In genomic region chr13:51616417-51617044, GRCm38 (mm10) we compare ENCODE assay signal across 8 mouse cellular contexts. TPM values are rescaled to one million over a fixed set of nuclear protein-coding genes. Genes with fewer than 3 reads are reported as not detected.
DNase-seq lines count a peak whose midpoint lies in the region; ATAC-seq and TF ChIP-seq lines count a peak whose summit lies in the region.

No protein-coding gene starts in this region.

- no peak for DNase-seq in midbrain, embryonic 11.5 days (ENCODE audit: low spot score, missing footprints)
- no peak for DNase-seq in midbrain, embryonic 10.5 days (ENCODE audit: low spot score)
- DNase-seq in frontal cortex, postnatal 36 days (ENCODE audit: low spot score in 2 of 2): peak; percentile 82 to 84
- DNase-seq in left cerebral cortex, postnatal 14 days (ENCODE audit: low spot score in 2 of 2): peak; percentile 78 to 84
- DNase-seq in stomach, postnatal 0 days (ENCODE audit: low spot score): peak; percentile 28
- no peak for DNase-seq in ovary, adult 18-20 months (ENCODE audit: low spot score)
- no peak for DNase-seq in heart, postnatal 14 days
- no peak for DNase-seq in lung, postnatal 0 days (ENCODE audit: low spot score)

- no peaks in the 10 kb centered on the region for H3K27me3 ChIP-seq in midbrain, embryonic 11.5 days (ENCODE audit: control insufficient read depth, insufficient read depth, low read length)
- no peaks in the 10 kb centered on the region for H3K27me3 ChIP-seq in midbrain, embryonic 10.5 days (ENCODE audit: low read depth, poor library complexity, severe bottlenecking)
- no peaks in the 10 kb centered on the region for H3K27me3 ChIP-seq in stomach, postnatal 0 days (ENCODE audit: control insufficient read depth, insufficient read depth, low read length)
- no peaks in the 10 kb centered on the region for H3K27me3 ChIP-seq in lung, postnatal 0 days (replicated peaks; ENCODE audit: insufficient read depth, low read length)

- peaks cover 4% of the 10 kb centered on the region; the same call in 1 of the 2 replicates for H3K4me1 ChIP-seq in midbrain, embryonic 11.5 days (ENCODE audit: control insufficient read depth, insufficient read depth, low read length)
- peaks cover 30% of the 10 kb centered on the region for H3K4me1 ChIP-seq in midbrain, embryonic 10.5 days
- no peaks in the 10 kb centered on the region for H3K4me1 ChIP-seq in stomach, postnatal 0 days (replicated peaks; ENCODE audit: control insufficient read depth, insufficient read depth)
- no peaks in the 10 kb centered on the region for H3K4me1 ChIP-seq in lung, postnatal 0 days (ENCODE audit: insufficient read depth, low read depth, low read length)

- no peak for TF ChIP-seq EP300 in stomach, postnatal 0 days (optimal IDR thresholded peaks at IDR 0.05)
- no peak for TF ChIP-seq EP300 in lung, postnatal 0 days (IDR thresholded peaks at IDR 0.05)

- H3K4me3 ChIP-seq in midbrain, embryonic 11.5 days (ENCODE audit: low read depth, low read length): no peak overlapping the region
- H3K4me3 ChIP-seq in midbrain, embryonic 10.5 days: no peak overlapping the region
- no peak overlapping the region for H3K4me3 ChIP-seq in stomach, postnatal 0 days (ENCODE audit: low read depth, low read length)
- no peak overlapping the region for H3K4me3 ChIP-seq in lung, postnatal 0 days (ENCODE audit: low read depth, low read length)

- H3K4me2 ChIP-seq in midbrain, embryonic 11.5 days: no peak overlapping the region
- H3K4me2 ChIP-seq in stomach, postnatal 0 days (replicated peaks; ENCODE audit: low read depth): no peak overlapping the region
- H3K4me2 ChIP-seq in lung, postnatal 0 days (replicated peaks; ENCODE audit: low read depth, low read length): no peak overlapping the region

- H3K9me3 ChIP-seq in midbrain, embryonic 11.5 days (ENCODE audit: control insufficient read depth, low read length): no peaks in the 10 kb centered on the region
- no peaks in the 10 kb centered on the region for H3K9me3 ChIP-seq in midbrain, embryonic 10.5 days (replicated peaks)
- H3K9me3 ChIP-seq in stomach, postnatal 0 days (ENCODE audit: control insufficient read depth, low read length): no peaks in the 10 kb centered on the region
- no peaks in the 10 kb centered on the region for H3K9me3 ChIP-seq in lung, postnatal 0 days (ENCODE audit: low read length)

- H3K9ac ChIP-seq in midbrain, embryonic 11.5 days (ENCODE audit: low read length): no peak overlapping the region
- no peak overlapping the region for H3K9ac ChIP-seq in stomach, postnatal 0 days (ENCODE audit: low read length)
- no peak overlapping the region for H3K9ac ChIP-seq in lung, postnatal 0 days (replicated peaks; ENCODE audit: low read depth)

- no peaks in the 10 kb centered on the region for H3K36me3 ChIP-seq in midbrain, embryonic 11.5 days (ENCODE audit: control insufficient read depth, insufficient read depth, low read length)
- H3K36me3 ChIP-seq in midbrain, embryonic 10.5 days: no peaks in the 10 kb centered on the region
- H3K36me3 ChIP-seq in stomach, postnatal 0 days (ENCODE audit: control insufficient read depth, insufficient read depth, low read length): no peaks in the 10 kb centered on the region
- H3K36me3 ChIP-seq in lung, postnatal 0 days (ENCODE audit: insufficient read depth, low read length): no peaks in the 10 kb centered on the region

- no peak for TF ChIP-seq CTCF in stomach, postnatal 0 days (IDR thresholded peaks at IDR 0.05; ENCODE audit: low read depth)
- no peak for TF ChIP-seq CTCF in lung, postnatal 0 days (IDR thresholded peaks at IDR 0.05)

- WGBS in midbrain, embryonic 11.5 days: 16% methylated on average over 12 of the region's 12 CpGs
- WGBS in midbrain, embryonic 10.5 days: 13% methylated on average over 12 of the region's 12 CpGs
- 17% methylated on average over 12 of the region's 12 CpGs for WGBS in stomach, postnatal 0 days
- 24% methylated on average over 12 of the region's 12 CpGs for WGBS in lung, postnatal 0 days

- peak; percentile 30; the same call in 1 of the 2 replicates for ATAC-seq in midbrain, embryonic 11.5 days (ENCODE audit: low FRiP score)
- no peak for ATAC-seq in stomach, postnatal 0 days (ENCODE audit: low FRiP score, low TSS enrichment)
- no peak for ATAC-seq in lung, postnatal 0 days

- intact Hi-C loops in left cerebral cortex, postnatal 14 days (cut with DNase I): loop anchor here (5.0 to 10.0 kb wide), 2 partner anchors 194 to 422 kb away; no protein-coding TSS in a partner anchor
- intact Hi-C loops in heart, postnatal 14 days (cut with DNase I): loop anchor here (5.0 kb wide), 3 partner anchors 49 to 424 kb away; partner anchors contain the start of gene Shc3

- H3K27ac ChIP-seq in midbrain, embryonic 11.5 days (ENCODE audit: low read depth, low read length): no peak overlapping the region
- H3K27ac ChIP-seq in midbrain, embryonic 10.5 days (replicated peaks): no peak overlapping the region
- no peak overlapping the region for H3K27ac ChIP-seq in stomach, postnatal 0 days (replicated peaks)
- H3K27ac ChIP-seq in lung, postnatal 0 days (ENCODE audit: low read length): no peak overlapping the region

RNA-seq across cellular contexts. Expression of gene Cks2, which starts 28.5 kb away (rescaled TPM):
- 364 and 404 TPM in 2 replicates for polyA plus RNA-seq in midbrain, embryonic 11.5 days (2014; fragmentation: Nextera tagmentation; extraction: Ambion mirVana)
- polyA plus RNA-seq in midbrain, embryonic 10.5 days (2016; fragmentation: Nextera tagmentation; extraction: Ambion mirVana): 362 and 427 TPM in 2 replicates
- 1 to 10 TPM; 2.4 to 3.6 TPM for total RNA-seq in left cerebral cortex, postnatal 14 days (2021)
- polyA plus RNA-seq in stomach, postnatal 0 days (2015; fragmentation: Nextera tagmentation; extraction: Ambion mirVana): 97.1 and 128 TPM in 2 replicates
- 10 to 100 TPM in 1 of 2 experiments, 1 to 10 TPM in 1; 7.1 to 13.9 TPM for total RNA-seq in heart, postnatal 14 days (2021)
- 34.2 and 41.6 TPM in 2 replicates for polyA plus RNA-seq in lung, postnatal 0 days (2015; fragmentation: Nextera tagmentation; extraction: Ambion mirVana)

RNA-seq across cellular contexts. Expression of gene Secisbp2, which starts 35.0 kb away (rescaled TPM):
- polyA plus RNA-seq in midbrain, embryonic 11.5 days (2014; fragmentation: Nextera tagmentation; extraction: Ambion mirVana): 22.7 and 28.5 TPM in 2 replicates
- polyA plus RNA-seq in midbrain, embryonic 10.5 days (2016; fragmentation: Nextera tagmentation; extraction: Ambion mirVana): 32.0 and 35.8 TPM in 2 replicates
- total RNA-seq in left cerebral cortex, postnatal 14 days (2021): 10 to 100 TPM; 16.0 to 16.9 TPM
- polyA plus RNA-seq in stomach, postnatal 0 days (2015; fragmentation: Nextera tagmentation; extraction: Ambion mirVana): 21.2 and 21.4 TPM in 2 replicates
- total RNA-seq in heart, postnatal 14 days (2021): 10 to 100 TPM; 18.3 to 20.6 TPM
- polyA plus RNA-seq in lung, postnatal 0 days (2015; fragmentation: Nextera tagmentation; extraction: Ambion mirVana): 27.2 and 28.9 TPM in 2 replicates

RNA-seq across cellular contexts. Expression of gene Shc3, which starts 47.3 kb away (rescaled TPM):
- 4.5 and 5.7 TPM in 2 replicates for polyA plus RNA-seq in midbrain, embryonic 11.5 days (2014; fragmentation: Nextera tagmentation; extraction: Ambion mirVana)
- 2.8 and 3.6 TPM in 2 replicates for polyA plus RNA-seq in midbrain, embryonic 10.5 days (2016; fragmentation: Nextera tagmentation; extraction: Ambion mirVana)
- 100 to 1,000 TPM; 218 to 226 TPM for total RNA-seq in left cerebral cortex, postnatal 14 days (2021)
- polyA plus RNA-seq in stomach, postnatal 0 days (2015; fragmentation: Nextera tagmentation; extraction: Ambion mirVana): 0.28 and 0.31 TPM in 2 replicates
- total RNA-seq in heart, postnatal 14 days (2021): 1 to 10 TPM; 2.6 to 3.0 TPM
- polyA plus RNA-seq in lung, postnatal 0 days (2015; fragmentation: Nextera tagmentation; extraction: Ambion mirVana): 0.10 and 0.12 TPM in 2 replicates

Comparison
In these comparisons a context has a peak if more than half of its experiments do, and no peak if none do; other contexts are left out.
1. DNase-seq: peak in frontal cortex, postnatal 36 days (2 of 2), left cerebral cortex, postnatal 14 days (2 of 2) and stomach, postnatal 0 days (single experiment); none in midbrain, embryonic 11.5 days (single experiment), midbrain, embryonic 10.5 days (single experiment), ovary, adult 18-20 months (single experiment), heart, postnatal 14 days (0 of 2) and lung, postnatal 0 days (single experiment).